Mouse (Mus musculus) limb, embryonic 14.5 days (tissue): ENCODE measurements around the gene Tas2r118. TPM values are rescaled to one million over a fixed set of nuclear protein-coding genes. Genes with fewer than 3 reads are reported as not detected.

Experiments used
- ATAC-seq: fragments of 200-750 bp; cut with Nextera tagmentation; 2 replicates; pipeline ENCODE4 v1.8.0; 2017; ENCODE audit warnings: low read depth, moderate number of reproducible peaks, moderate TSS enrichment; ENCODE audit not compliant: low FRiP score
- DNase-seq: peaks from one replicate; pipeline ENCODE4 v3.0.0-alpha.2; 2015; ENCODE audit warnings: low spot score
- H3K27ac ChIP-seq: fragments of 300-500 bp; sonication (generic); replicated peaks from 2 replicates; pipeline ENCODE4 v1.5.1; 2014; ENCODE audit warnings: low read depth, mild to moderate bottlenecking, low read length, moderate library complexity, mixed read lengths
- H3K27me3 ChIP-seq: fragments of 300-500 bp; sonication (generic); 2 replicates; pipeline ENCODE4 v1.6.1; 2014; ENCODE audit warnings: low read length, mixed read lengths; ENCODE audit not compliant: control insufficient read depth, insufficient read depth
- H3K36me3 ChIP-seq: fragments of 300-500 bp; sonication (generic); 2 replicates; pipeline ENCODE4 v1.6.1; 2014; ENCODE audit warnings: mild to moderate bottlenecking, low read length, moderate library complexity, mixed read lengths; ENCODE audit not compliant: control insufficient read depth, insufficient read depth
- H3K4me1 ChIP-seq: fragments of 300-500 bp; sonication (generic); 2 replicates; pipeline ENCODE4 v1.6.1; 2014; ENCODE audit warnings: antibody characterized with exemption, low read length, mixed read lengths; ENCODE audit not compliant: control insufficient read depth, insufficient read depth
- H3K4me2 ChIP-seq: fragments of 300-500 bp; sonication (generic); replicated peaks from 2 replicates; pipeline ENCODE4 v1.6.1; 2014; ENCODE audit warnings: low read depth, mild to moderate bottlenecking, low read length, moderate library complexity; ENCODE audit not compliant: severe bottlenecking
- H3K4me3 ChIP-seq: fragments of 300-500 bp; sonication (generic); replicated peaks from 2 replicates; pipeline ENCODE4 v1.5.1; 2014; ENCODE audit warnings: low read length
- H3K9ac ChIP-seq: fragments of 300-500 bp; sonication (generic); 2 replicates; pipeline ENCODE4 v1.6.1; 2014; ENCODE audit warnings: mild to moderate bottlenecking, low read depth, low read length, moderate library complexity; ENCODE audit not compliant: severe bottlenecking
- H3K9me3 ChIP-seq: fragments of 300-500 bp; sonication (generic); 2 replicates; pipeline ENCODE4 v1.6.1; 2016; ENCODE audit warnings: low read length; ENCODE audit not compliant: control insufficient read depth
- POLR2A ChIP-seq: fragments of 200-500 bp; IDR thresholded peaks from 2 replicates; pipeline ENCODE4 v1.8.0; 2012; ENCODE audit warnings: inconsistent platforms, mild to moderate bottlenecking, moderate library complexity, borderline replicate concordance; ENCODE audit not compliant: insufficient read depth, insufficient read length; ENCODE audit errors: extremely low read depth
- WGBS: fragments of 180-500 bp; shearing (Covaris S2); extraction: QIAGEN DNeasy Blood & Tissue Kit; methylation state at CpG from one replicate; pipeline ENCODE4 v1.1.7; 2014; 5-methylcytosine and 5-hydroxymethylcytosine counted together
- polyA plus RNA-seq, 2 experiments: library from polyadenylated mRNA; depleted of rRNA in 1 of 2; stranded (reverse) in 1 of 2; unstranded in 1 of 2; fragments of >200 nt; fragmentation: Nextera tagmentation in 1 of 2; extraction: Ambion mirVana in 1 of 2; gene quantifications; 2 replicates each; pipeline versions ENCODE4 v1.2.1 to v1.2.3; 2012 to 2014

The Tas2r118 gene
- polyA plus RNA-seq (2012; rRNA removed) (not detected in 2 replicates), polyA plus RNA-seq (2014; fragmentation: Nextera tagmentation; extraction: Ambion mirVana) (not detected in 2 replicates)

DNA sequence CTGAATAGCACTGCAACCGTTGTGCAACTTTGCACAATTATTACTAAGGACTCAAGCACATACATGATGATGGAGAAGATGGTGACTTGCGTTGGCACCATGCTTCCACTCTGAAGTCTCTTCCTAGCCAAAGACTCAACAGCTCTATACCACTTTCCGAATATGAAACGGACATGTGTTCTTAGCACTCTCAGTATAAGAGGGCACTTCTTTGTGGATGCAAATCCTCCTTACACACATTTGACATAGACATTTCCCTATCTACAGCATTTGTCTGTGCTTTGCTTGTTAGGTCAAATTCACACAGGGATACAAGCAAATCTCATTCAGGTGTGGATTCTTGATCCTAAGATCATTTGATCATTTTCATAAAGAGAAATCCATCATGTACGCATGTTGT, at the start of gene Tas2r118:
Gene Tas2r118, minus strand, starts transcription at position 101 of the 400 bp plus-strand sequence.
- 93% methylated on average over 5 of the region's 5 CpGs for WGBS
- H3K36me3 ChIP-seq = no peaks in the 10 kb centered on the region
- H3K9me3 ChIP-seq = no peaks in the 10 kb centered on the region
- ATAC-seq = no peak
- no peak within 1 kb of the TSS for H3K27ac ChIP-seq
- H3K27me3 ChIP-seq = no peaks in the 10 kb centered on the region
- no peak for TF ChIP-seq POLR2A
- H3K4me3 ChIP-seq = no peak within 1 kb of the TSS
- no peak within 1 kb of the TSS for H3K9ac ChIP-seq
- no peaks in the 10 kb centered on the region for H3K4me1 ChIP-seq
- H3K4me2 ChIP-seq = no peak within 1 kb of the TSS
- DNase-seq = no peak

DNA sequence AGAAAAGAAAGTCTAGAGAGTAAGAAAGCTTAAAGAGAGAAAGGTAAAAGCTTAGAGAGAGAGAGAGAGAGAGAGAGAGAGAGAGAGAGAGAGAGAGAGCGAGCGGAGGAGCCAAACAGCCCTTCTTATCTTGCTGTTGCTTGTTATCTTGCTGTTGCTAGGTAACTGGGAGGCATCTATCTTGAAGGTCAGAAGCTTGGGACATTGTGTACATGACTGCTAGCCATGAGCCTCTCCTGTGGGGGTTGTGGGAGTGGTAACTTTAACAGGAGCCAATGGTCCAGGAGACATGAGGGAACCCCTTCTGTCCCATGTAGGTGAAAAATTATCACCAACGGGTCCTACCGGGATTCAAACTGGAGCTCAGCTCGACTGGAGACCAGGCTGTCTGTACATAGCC, 48.5 kb upstream of the Tas2r118 start:
- Histone ChIP-seq H3K9ac (no peak overlapping the region), H3K9me3 (no peaks in the 10 kb centered on the region), H3K27ac (no peak overlapping the region), H3K4me2 (no peak overlapping the region), H3K4me3 (no peak overlapping the region), H3K36me3 (no peaks in the 10 kb centered on the region), H3K4me1 (no peaks in the 10 kb centered on the region), H3K27me3 (no peaks in the 10 kb centered on the region)
- DNase-seq (no peak), ATAC-seq (no peak)
- WGBS = 79% methylated on average over 5 of the region's 5 CpGs
- no peak for TF ChIP-seq POLR2A

DNA sequence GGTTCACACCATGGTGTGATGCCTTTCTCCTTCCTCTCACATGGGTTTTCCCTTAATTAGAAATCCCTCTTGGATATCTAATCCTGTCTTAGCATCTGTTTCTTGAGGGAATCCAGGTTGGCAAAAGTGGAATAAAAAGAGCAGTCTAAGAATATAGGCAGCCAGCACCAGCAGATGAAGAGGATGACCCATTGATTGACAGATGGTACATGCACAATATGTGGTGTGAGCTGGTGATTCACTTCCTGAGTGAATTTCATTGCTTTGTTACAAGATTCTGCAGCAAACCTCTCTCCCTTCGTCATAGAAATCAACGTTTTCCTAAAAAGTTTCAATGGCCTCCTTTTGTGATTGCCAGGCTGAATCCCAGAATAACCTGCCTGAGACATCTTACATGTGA, 23.4 kb upstream of the Tas2r118 start:
- DNase-seq (no peak), ATAC-seq (no peak)
- H3K4me2 ChIP-seq = no peak overlapping the region
- 89% methylated on average over 2 of the region's 2 CpGs for WGBS
- no peaks in the 10 kb centered on the region for H3K27me3 ChIP-seq
- no peak overlapping the region for H3K27ac ChIP-seq
- no peaks in the 10 kb centered on the region for H3K9me3 ChIP-seq
- H3K4me3 ChIP-seq = no peak overlapping the region
- H3K9ac ChIP-seq = no peak overlapping the region
- no peaks in the 10 kb centered on the region for H3K4me1 ChIP-seq
- H3K36me3 ChIP-seq = no peaks in the 10 kb centered on the region
- TF ChIP-seq POLR2A = no peak

DNA sequence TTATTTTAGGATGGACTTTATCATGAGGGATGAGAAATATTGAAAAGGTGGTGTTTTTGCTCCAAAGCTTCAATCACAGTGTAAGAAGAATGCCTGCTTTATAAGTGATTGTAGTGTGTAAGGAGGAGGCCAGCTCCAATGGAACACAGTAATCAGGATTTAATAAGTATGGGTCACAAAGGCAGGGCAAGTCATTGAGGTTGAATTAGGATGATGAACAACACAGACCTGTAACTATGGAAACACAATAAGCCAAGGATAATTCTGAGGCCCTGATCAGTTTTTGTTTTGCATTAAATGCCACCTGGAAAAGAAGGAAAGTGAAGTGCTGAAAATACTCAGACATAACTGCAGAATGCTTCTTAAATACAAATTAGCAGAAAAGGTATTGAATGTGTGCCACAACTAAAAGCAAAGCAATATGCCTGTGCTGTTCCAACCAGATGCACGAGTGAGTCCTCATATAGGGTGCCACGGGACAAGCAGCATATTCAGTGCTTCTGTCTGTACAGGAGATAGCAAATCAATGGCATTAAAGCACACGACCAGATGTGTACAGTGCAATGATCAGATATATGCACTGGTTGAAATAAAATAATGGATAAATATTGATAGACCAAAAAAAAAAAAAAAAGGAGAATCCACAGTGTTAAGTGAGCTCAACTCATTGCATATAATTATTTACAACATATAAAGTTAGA, 21.0 kb upstream of the Tas2r118 start:
- no peaks in the 10 kb centered on the region for H3K4me1 ChIP-seq
- no peaks in the 10 kb centered on the region for H3K27me3 ChIP-seq
- no peak overlapping the region for H3K4me2 ChIP-seq
- no peaks in the 10 kb centered on the region for H3K9me3 ChIP-seq
- WGBS = 67% methylated on average over 3 of the region's 3 CpGs
- H3K27ac ChIP-seq = no peak overlapping the region
- H3K9ac ChIP-seq = no peak overlapping the region
- DNase-seq (no peak), ATAC-seq (no peak)
- no peak for TF ChIP-seq POLR2A
- no peaks in the 10 kb centered on the region for H3K36me3 ChIP-seq
- H3K4me3 ChIP-seq = no peak overlapping the region

DNA sequence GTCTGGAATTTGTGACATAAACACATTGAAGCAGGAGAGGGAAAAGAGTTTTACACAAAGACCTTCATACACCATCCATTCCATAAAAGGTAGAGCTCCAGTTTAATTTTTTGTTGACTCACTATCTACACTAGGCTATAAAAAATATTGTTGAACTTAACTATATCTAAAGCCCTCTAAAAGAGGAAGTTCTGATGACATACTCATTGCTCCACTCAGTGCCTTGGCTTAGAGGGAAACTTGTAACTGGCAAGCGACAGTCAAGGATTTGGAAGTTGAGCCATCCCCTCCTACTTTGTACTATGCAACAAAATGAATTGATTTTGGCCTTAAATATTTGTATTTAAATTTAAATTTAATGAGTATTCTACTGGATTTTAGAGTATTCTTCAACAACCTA, 16.4 kb upstream of the Tas2r118 start:
- Histone ChIP-seq H3K9me3 (no peaks in the 10 kb centered on the region), H3K9ac (no peak overlapping the region), H3K27ac (no peak overlapping the region), H3K4me3 (no peak overlapping the region), H3K4me2 (no peak overlapping the region), H3K4me1 (no peaks in the 10 kb centered on the region), H3K36me3 (no peaks in the 10 kb centered on the region), H3K27me3 (no peaks in the 10 kb centered on the region)
- WGBS = 85% methylated on average over 1 of the region's 1 CpGs
- DNase-seq (no peak), ATAC-seq (no peak)
- no peak for TF ChIP-seq POLR2A
